Mouse (Mus musculus): ENCODE measurements at regions not wholly inside any gene's neighbourhood (a gene's known extent, or its start where the extent isn't known, plus 50 kb on each side); places are given as distances from the start of the nearest gene placed in this dataset.
A peak's percentile ranks its signal among the peaks of the same experiment; 100 is the strongest.

- H3K4me3 ChIP-seq (replicated peaks) = no peak overlapping the region
- H3K36me3 ChIP-seq = no peaks in the 10 kb centered on the region
- peaks cover 14% of the 10 kb centered on the region for H3K4me1 ChIP-seq
- no peak overlapping the region for H3K4me2 ChIP-seq (replicated peaks)
- 40% methylated on average over 5 of the region's 5 CpGs for WGBS
- no peaks in the 10 kb centered on the region for H3K9me3 ChIP-seq (replicated peaks)
- no peak for ATAC-seq (ENCODE audit: insufficient number of reproducible peaks, low FRiP score, low TSS enrichment, low read depth)
- H3K27ac ChIP-seq (replicated peaks) = no peak overlapping the region
- no peak overlapping the region for H3K9ac ChIP-seq
- no peaks in the 10 kb centered on the region for H3K27me3 ChIP-seq
These were observed 375.0 kb downstream of the Atp23 start for GRCm38 (mm10) chr10:126526186-126526585.

GRCm38 (mm10) chr10:126521836-126522815 is 379.0 kb downstream of the Atp23 start:
- WGBS = 17% methylated on average over 7 of the region's 7 CpGs
- no peaks in the 10 kb centered on the region for H3K36me3 ChIP-seq
- no peak overlapping the region for H3K4me3 ChIP-seq (replicated peaks)
- ATAC-seq (ENCODE audit: insufficient number of reproducible peaks, low FRiP score, low TSS enrichment, low read depth) = peak; percentile 45; the same call in 1 of the 2 replicates
- H3K9me3 ChIP-seq (replicated peaks) = no peaks in the 10 kb centered on the region
- H3K4me1 ChIP-seq = peaks cover 23% of the 10 kb centered on the region
- peak overlapping the region; percentile 74 for H3K27ac ChIP-seq (replicated peaks)
- H3K27me3 ChIP-seq = no peaks in the 10 kb centered on the region
- H3K9ac ChIP-seq = no peak overlapping the region
- H3K4me2 ChIP-seq (replicated peaks) = peak overlapping the region; percentile 19; the same call in 1 of the 2 replicates

- 39% methylated on average over 9 of the region's 9 CpGs for WGBS
- Histone ChIP-seq H3K9ac (no peak overlapping the region), H3K27me3 (no peaks in the 10 kb centered on the region), H3K4me1 (peaks cover 23% of the 10 kb centered on the region), H3K27ac (replicated peaks) (peak overlapping the region; percentile 52), H3K36me3 (no peaks in the 10 kb centered on the region), H3K9me3 (replicated peaks) (no peaks in the 10 kb centered on the region), H3K4me3 (replicated peaks) (no peak overlapping the region), H3K4me2 (replicated peaks) (no peak overlapping the region)
- ATAC-seq (ENCODE audit: insufficient number of reproducible peaks, low FRiP score, low TSS enrichment, low read depth) = peak; percentile 64
These were observed 380.2 kb downstream of the Atp23 start for GRCm38 (mm10) chr10:126520973-126521372.

- ATAC-seq (ENCODE audit: insufficient number of reproducible peaks, low FRiP score, low TSS enrichment, low read depth) = no peak
- H3K4me3 ChIP-seq (replicated peaks) = no peak overlapping the region
- H3K9me3 ChIP-seq (replicated peaks) = no peaks in the 10 kb centered on the region
These were observed 388.0 kb downstream of the Atp23 start for GRCm38 (mm10) chr10:126513185-126513584.

GRCm38 (mm10) chr10:126511511-126511910 is 389.6 kb downstream of the Atp23 start:
- Histone ChIP-seq H3K36me3 (no peaks in the 10 kb centered on the region), H3K4me2 (replicated peaks) (no peak overlapping the region), H3K9ac (no peak overlapping the region), H3K4me1 (no peaks in the 10 kb centered on the region), H3K9me3 (replicated peaks) (no peaks in the 10 kb centered on the region), H3K27me3 (no peaks in the 10 kb centered on the region), H3K4me3 (replicated peaks) (no peak overlapping the region), H3K27ac (replicated peaks) (no peak overlapping the region)
- ATAC-seq (ENCODE audit: insufficient number of reproducible peaks, low FRiP score, low TSS enrichment, low read depth) = no peak
- WGBS = 95% methylated on average over 10 of the region's 10 CpGs

More at GRCm38 (mm10) chr10:126513185-126513584, 388.0 kb downstream of the Atp23 start:
- Histone ChIP-seq H3K4me1 (no peaks in the 10 kb centered on the region), H3K9ac (no peak overlapping the region), H3K27ac (replicated peaks) (no peak overlapping the region), H3K4me2 (replicated peaks) (no peak overlapping the region), H3K36me3 (no peaks in the 10 kb centered on the region), H3K27me3 (no peaks in the 10 kb centered on the region)
- 84% methylated on average over 7 of the region's 7 CpGs for WGBS

- Histone ChIP-seq H3K9me3 (replicated peaks) (no peaks in the 10 kb centered on the region), H3K4me2 (replicated peaks) (no peak overlapping the region), H3K9ac (no peak overlapping the region), H3K36me3 (no peaks in the 10 kb centered on the region), H3K27me3 (no peaks in the 10 kb centered on the region), H3K27ac (replicated peaks) (no peak overlapping the region), H3K4me3 (replicated peaks) (no peak overlapping the region), H3K4me1 (no peaks in the 10 kb centered on the region)
- ATAC-seq (ENCODE audit: insufficient number of reproducible peaks, low FRiP score, low TSS enrichment, low read depth) = no peak
- WGBS = 74% methylated on average over 5 of the region's 5 CpGs
These were observed 395.2 kb downstream of the Atp23 start for GRCm38 (mm10) chr10:126505988-126506387.

GRCm38 (mm10) chr10:126502013-126502688 is 399.0 kb downstream of the Atp23 start:
- Histone ChIP-seq H3K9ac (no peak overlapping the region), H3K4me3 (replicated peaks) (no peak overlapping the region), H3K27me3 (no peaks in the 10 kb centered on the region), H3K4me1 (no peaks in the 10 kb centered on the region), H3K27ac (replicated peaks) (no peak overlapping the region), H3K9me3 (replicated peaks) (no peaks in the 10 kb centered on the region), H3K4me2 (replicated peaks) (no peak overlapping the region), H3K36me3 (no peaks in the 10 kb centered on the region)
- ATAC-seq (ENCODE audit: insufficient number of reproducible peaks, low FRiP score, low TSS enrichment, low read depth) = no peak
- 24% methylated on average over 5 of the region's 5 CpGs for WGBS

GRCm38 (mm10) chr10:126498726-126499125 is 402.4 kb downstream of the Atp23 start:
- Histone ChIP-seq H3K27ac (replicated peaks) (no peak overlapping the region), H3K9ac (no peak overlapping the region), H3K9me3 (replicated peaks) (no peaks in the 10 kb centered on the region), H3K4me2 (replicated peaks) (no peak overlapping the region), H3K36me3 (no peaks in the 10 kb centered on the region), H3K4me3 (replicated peaks) (no peak overlapping the region), H3K4me1 (no peaks in the 10 kb centered on the region), H3K27me3 (no peaks in the 10 kb centered on the region)
- 76% methylated on average over 6 of the region's 6 CpGs for WGBS
- no peak for ATAC-seq (ENCODE audit: insufficient number of reproducible peaks, low FRiP score, low TSS enrichment, low read depth)

- no peak for ATAC-seq (ENCODE audit: insufficient number of reproducible peaks, low FRiP score, low TSS enrichment, low read depth)
- Histone ChIP-seq H3K4me3 (replicated peaks) (no peak overlapping the region), H3K9me3 (replicated peaks) (no peaks in the 10 kb centered on the region), H3K4me1 (no peaks in the 10 kb centered on the region), H3K9ac (no peak overlapping the region), H3K4me2 (replicated peaks) (no peak overlapping the region), H3K27me3 (no peaks in the 10 kb centered on the region), H3K36me3 (no peaks in the 10 kb centered on the region), H3K27ac (replicated peaks) (no peak overlapping the region)
- WGBS = 73% methylated on average over 6 of the region's 6 CpGs
These were observed 407.4 kb downstream of the Atp23 start for GRCm38 (mm10) chr10:126493734-126494133.

- Histone ChIP-seq H3K4me1 (no peaks in the 10 kb centered on the region), H3K27ac (replicated peaks) (no peak overlapping the region), H3K27me3 (no peaks in the 10 kb centered on the region), H3K9me3 (replicated peaks) (no peaks in the 10 kb centered on the region), H3K4me3 (replicated peaks) (no peak overlapping the region), H3K36me3 (no peaks in the 10 kb centered on the region), H3K9ac (no peak overlapping the region), H3K4me2 (replicated peaks) (no peak overlapping the region)
- ATAC-seq (ENCODE audit: insufficient number of reproducible peaks, low FRiP score, low TSS enrichment, low read depth) = no peak
- WGBS = 60% methylated on average over 6 of the region's 6 CpGs
These were observed 408.9 kb downstream of the Atp23 start for GRCm38 (mm10) chr10:126492211-126492610.

GRCm38 (mm10) chr10:126485129-126485528 is 416.0 kb downstream of the Atp23 start:
- H3K4me1 ChIP-seq = no peaks in the 10 kb centered on the region
- no peak for ATAC-seq (ENCODE audit: insufficient number of reproducible peaks, low FRiP score, low TSS enrichment, low read depth)
- no peaks in the 10 kb centered on the region for H3K9me3 ChIP-seq (replicated peaks)
- no peak overlapping the region for H3K4me2 ChIP-seq (replicated peaks)
- no peak overlapping the region for H3K4me3 ChIP-seq (replicated peaks)
- no peak overlapping the region for H3K27ac ChIP-seq (replicated peaks)
- WGBS = 81% methylated on average over 7 of the region's 7 CpGs
- no peaks in the 10 kb centered on the region for H3K36me3 ChIP-seq
- no peaks in the 10 kb centered on the region for H3K27me3 ChIP-seq
- H3K9ac ChIP-seq = no peak overlapping the region

Measured in embryonic facial prominence, embryonic 15.5 days (tissue).